Mouse (Mus musculus) lung, postnatal 14 days (tissue): ENCODE measurements at regions not wholly inside any gene's neighbourhood (a gene's known extent, or its start where the extent isn't known, plus 50 kb on each side); places are given as distances from the start of the nearest gene placed in this dataset.

Source experiments
- DNase-seq: peaks from one replicate; pipeline ENCODE4 v3.0.0; 2021

GRCm38 (mm10) chr3:119892533-119893164 is 108.4 kb upstream of the Ptbp2 start:
- DNase-seq: no peak

- DNase-seq: peak; percentile 3
These were observed 106.6 kb upstream of the Ptbp2 start for GRCm38 (mm10) chr3:119890911-119891310.

GRCm38 (mm10) chr3:119888487-119888886 is 104.2 kb upstream of the Ptbp2 start:
- no peak for DNase-seq

- no peak for DNase-seq
These were observed 92.1 kb upstream of the Ptbp2 start for GRCm38 (mm10) chr3:119876395-119876794.

GRCm38 (mm10) chr3:119875061-119875460 is 90.8 kb upstream of the Ptbp2 start:
- DNase-seq: no peak

GRCm38 (mm10) chr3:119862194-119862957 is 78.1 kb upstream of the Ptbp2 start:
- DNase-seq: no peak
